Mouse (Mus musculus) liver, adult 2 months (tissue): ENCODE data around the gene Eefsec. TPM values are rescaled to one million over a fixed set of nuclear protein-coding genes. Genes with fewer than 3 reads are reported as not detected.

Experiments
- DNase-seq: peaks from one replicate; pipeline ENCODE4 v3.0.0-alpha.2; 2011; ENCODE audit warnings: low read depth, low spot score; ENCODE audit errors: extremely low read depth
- H3K27ac ChIP-seq: fragments of 200-500 bp; replicated peaks from 2 replicates; pipeline ENCODE4 v1.5.1; 2012; ENCODE audit warnings: low read depth, mild to moderate bottlenecking, control low read depth, inconsistent platforms, low read length; ENCODE audit not compliant: insufficient read depth
- H3K27me3 ChIP-seq: fragments of 200-500 bp; 2 replicates; pipeline ENCODE4 v1.6.1; 2012; ENCODE audit warnings: mild to moderate bottlenecking, moderate library complexity, low read length, inconsistent platforms; ENCODE audit not compliant: control insufficient read depth, insufficient read depth
- H3K36me3 ChIP-seq: fragments of 200-500 bp; 2 replicates; pipeline ENCODE4 v1.6.1; 2012; ENCODE audit warnings: low read length, inconsistent platforms; ENCODE audit not compliant: control insufficient read depth, insufficient read depth
- H3K4me1 ChIP-seq: fragments of 200-500 bp; 2 replicates; pipeline ENCODE4 v1.6.1; 2011; ENCODE audit warnings: low read length; ENCODE audit not compliant: control insufficient read depth, insufficient read depth
- H3K4me3 ChIP-seq: fragments of 200-500 bp; 2 replicates; pipeline ENCODE4 v1.5.1; 2011; ENCODE audit warnings: low read depth, mild to moderate bottlenecking, control low read depth, low read length, moderate library complexity; ENCODE audit not compliant: insufficient read depth
- H3K79me2 ChIP-seq: fragments of 200-500 bp; 2 replicates; pipeline ENCODE4 v1.6.1; 2012; ENCODE audit warnings: inconsistent platforms, mild to moderate bottlenecking, low read length, moderate library complexity; ENCODE audit not compliant: control insufficient read depth, insufficient read depth
- H3K9ac ChIP-seq: fragments of 200-500 bp; 2 replicates; pipeline ENCODE4 v1.6.1; 2012; ENCODE audit warnings: low read depth, mild to moderate bottlenecking, control low read depth, inconsistent platforms, low read length
- CTCF ChIP-seq: fragments of 200-500 bp; IDR thresholded peaks from 2 replicates; pipeline ENCODE4 v1.5.1; 2011; ENCODE audit warnings: low read depth, low read length, control low read depth
- POLR2A ChIP-seq: fragments of 200-500 bp; IDR thresholded peaks from 2 replicates; pipeline ENCODE4 v1.6.1; 2011; ENCODE audit warnings: low read length, control low read depth; ENCODE audit not compliant: insufficient read depth; ENCODE audit errors: extremely low read depth
- WGBS: fragments of 180-500 bp; shearing (Covaris S2); methylation state at CpG from one replicate; pipeline ENCODE4 v1.1.7; 2018; 5-methylcytosine and 5-hydroxymethylcytosine counted together
- polyA plus RNA-seq: library from polyadenylated mRNA; depleted of rRNA; stranded (reverse); fragments of >200 nt; gene quantifications from 2 replicates; pipeline ENCODE4 v1.2.3, GENCODE M21; 2012
- total RNA-seq: library from RNA; depleted of rRNA; stranded (reverse); fragments of >200 nt; gene quantifications from 2 replicates; pipeline ENCODE4 v1.2.3, GENCODE M21; 2014

Eefsec gene
- total and polyA plus RNA-seq, 2 experiments, result 23.7 to 42.8 TPM

DNA sequence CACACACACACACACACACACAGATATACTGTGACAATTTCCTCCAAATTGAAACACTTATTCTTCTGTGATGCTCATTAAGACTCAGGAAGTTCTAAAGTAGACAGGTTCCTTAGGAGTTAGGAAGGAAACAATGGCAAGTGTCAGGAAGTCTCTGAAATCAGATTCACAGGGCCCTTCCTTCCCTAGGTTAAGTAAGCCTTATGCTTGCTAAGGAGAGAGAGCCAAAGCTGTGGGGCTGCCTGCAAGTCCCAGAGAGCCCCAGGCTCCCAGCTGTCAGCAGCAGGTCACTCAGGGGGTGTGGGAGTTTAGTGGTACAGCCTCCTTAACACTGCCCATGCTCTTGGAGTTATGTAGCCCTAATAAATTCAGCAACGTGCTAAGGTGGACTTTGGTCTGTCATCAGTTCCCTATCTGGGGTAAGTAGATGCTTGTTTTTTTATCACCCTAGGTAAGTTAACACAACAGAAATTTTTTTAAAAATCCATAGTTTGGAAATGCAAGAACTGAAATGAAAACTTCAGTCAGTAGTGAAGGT, 82.8 kb downstream of the Eefsec start:
- H3K4me1 ChIP-seq, result no peaks in the 10 kb centered on the region
- no peaks in the 10 kb centered on the region for H3K27me3 ChIP-seq
- H3K79me2 ChIP-seq, result no peaks in the 10 kb centered on the region
- H3K36me3 ChIP-seq, result 0 out of 2 replicates have a peak, but pooled peaks cover 1% of the 10 kb centered on the region
- no peak for TF ChIP-seq CTCF
- H3K9ac ChIP-seq, result no peak overlapping the region
- WGBS, result 10% methylated on average over 1 of the region's 1 CpGs
- H3K27ac ChIP-seq, result no peak overlapping the region
- H3K4me3 ChIP-seq, result no peak overlapping the region
- peak; percentile 21 for DNase-seq

DNA sequence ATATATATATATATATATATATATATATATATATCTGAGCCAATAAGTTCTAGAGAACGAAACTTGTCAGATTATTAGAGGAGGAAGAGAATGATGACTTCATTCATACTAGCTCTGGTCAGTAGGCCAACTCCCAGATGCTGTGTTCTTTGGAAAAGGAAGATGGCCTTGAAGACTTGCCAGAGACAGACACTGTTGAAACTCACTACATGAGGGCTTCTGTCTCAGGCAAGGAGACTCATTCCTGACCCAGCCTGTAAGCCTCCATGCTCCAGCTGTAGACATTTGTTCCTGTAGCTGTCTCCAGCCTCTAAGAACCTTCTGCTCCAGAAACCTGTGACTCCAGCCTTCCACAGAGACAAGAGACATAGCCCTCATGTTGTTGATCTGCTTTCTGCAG, 85.2 kb downstream of the Eefsec start:
- H3K9ac ChIP-seq, result no peak overlapping the region
- H3K4me1 ChIP-seq, result no peaks in the 10 kb centered on the region
- DNase-seq, result no peak
- no peak overlapping the region for H3K4me3 ChIP-seq
- H3K79me2 ChIP-seq, result no peaks in the 10 kb centered on the region
- H3K36me3 ChIP-seq, result peaks cover 1% of the 10 kb centered on the region; the same call in 1 of the 2 replicates
- WGBS, result 83% methylated on average over 1 of the region's 1 CpGs
- no peak for TF ChIP-seq CTCF
- no peak for TF ChIP-seq POLR2A
- H3K27me3 ChIP-seq, result no peaks in the 10 kb centered on the region
- H3K27ac ChIP-seq, result no peak overlapping the region

DNA sequence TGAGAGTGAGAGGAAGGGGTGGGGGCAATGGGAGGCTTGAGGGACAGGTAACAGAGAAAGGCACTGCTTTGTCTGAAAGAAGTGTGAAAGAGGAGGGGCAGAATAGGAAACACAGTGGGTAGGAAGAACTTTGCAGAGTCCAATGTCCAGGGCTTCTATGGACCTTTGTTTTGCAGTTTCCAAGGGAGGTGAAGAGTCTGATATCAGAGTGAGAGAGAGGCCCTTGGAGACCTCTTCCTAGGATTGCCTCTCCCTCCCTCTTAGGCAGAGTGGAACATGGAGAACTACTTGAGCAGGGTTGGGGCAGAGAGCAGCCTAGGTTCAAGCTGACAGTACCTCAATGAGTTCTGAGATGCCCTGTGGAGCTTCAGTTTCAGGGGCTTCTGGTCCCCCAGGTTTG, 88.1 kb downstream of the Eefsec start:
- TF ChIP-seq POLR2A, result no peak
- no peak for TF ChIP-seq CTCF
- Histone ChIP-seq H3K4me1 (no peaks in the 10 kb centered on the region), H3K27ac (no peak overlapping the region), H3K36me3 (peaks cover 7% of the 10 kb centered on the region; the same call in 1 of the 2 replicates), H3K27me3 (no peaks in the 10 kb centered on the region), H3K4me3 (no peak overlapping the region), H3K9ac (no peak overlapping the region), H3K79me2 (no peaks in the 10 kb centered on the region)
- no peak for DNase-seq

DNA sequence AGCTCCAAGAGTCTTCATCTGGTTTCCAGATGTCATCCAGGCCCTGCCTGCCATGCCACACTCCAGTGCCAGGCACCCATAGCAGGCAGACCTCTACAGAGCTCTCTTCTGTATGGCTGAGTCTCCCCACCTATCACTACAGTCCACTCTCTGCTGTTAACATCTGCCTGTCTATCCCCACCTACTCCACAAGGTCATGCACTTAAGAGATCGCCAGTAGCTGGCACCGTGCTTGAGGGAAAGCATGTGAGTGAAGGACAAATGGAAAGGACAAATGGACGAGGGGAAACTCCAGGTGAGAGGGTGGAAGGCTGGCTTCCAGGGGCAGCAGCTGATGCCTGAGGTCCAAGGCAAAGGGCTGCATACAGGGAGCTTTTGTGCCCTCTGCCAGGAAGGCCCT, 90.5 kb downstream of the Eefsec start:
- no peak for DNase-seq
- TF ChIP-seq POLR2A, result no peak
- TF ChIP-seq CTCF, result no peak

DNA sequence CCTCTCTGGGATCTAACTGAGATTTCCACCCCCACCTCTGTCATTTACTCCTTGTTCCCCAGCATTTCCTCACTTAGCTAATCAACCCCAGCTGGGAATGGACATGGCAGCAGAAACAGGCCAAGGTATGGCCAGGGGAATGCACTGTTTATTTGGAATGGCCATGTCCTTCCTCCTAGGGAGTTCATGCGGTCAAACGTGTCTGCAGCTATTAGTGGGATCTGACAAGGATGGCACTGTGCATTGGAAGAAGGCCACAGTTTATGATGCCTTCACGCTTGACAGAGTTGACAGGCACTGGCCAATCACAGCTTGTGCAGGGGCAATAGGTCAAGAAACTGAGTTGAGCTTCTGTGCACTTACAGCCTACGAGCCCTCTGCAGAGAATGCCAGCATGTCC, 93.8 kb downstream of the Eefsec start:
- no peaks in the 10 kb centered on the region for H3K79me2 ChIP-seq
- TF ChIP-seq CTCF (no peak), POLR2A (no peak)
- DNase-seq, result no peak
- H3K4me3 ChIP-seq, result no peak overlapping the region
- WGBS, result 85% methylated on average over 4 of the region's 4 CpGs
- no peak overlapping the region for H3K27ac ChIP-seq
- H3K27me3 ChIP-seq, result no peaks in the 10 kb centered on the region
- peaks cover 7% of the 10 kb centered on the region; the same call in 1 of the 2 replicates for H3K36me3 ChIP-seq
- no peak overlapping the region for H3K9ac ChIP-seq
- H3K4me1 ChIP-seq, result no peaks in the 10 kb centered on the region

More for the DNA sequence above, 90.5 kb downstream of the Eefsec start:
- no peaks in the 10 kb centered on the region for H3K4me1 ChIP-seq
- 69% methylated on average over 3 of the region's 3 CpGs for WGBS
- H3K4me3 ChIP-seq, result no peak overlapping the region
- peaks cover 9% of the 10 kb centered on the region; the same call in 1 of the 2 replicates for H3K36me3 ChIP-seq
- no peaks in the 10 kb centered on the region for H3K79me2 ChIP-seq
- H3K27me3 ChIP-seq, result no peaks in the 10 kb centered on the region
- H3K9ac ChIP-seq, result no peak overlapping the region
- H3K27ac ChIP-seq, result no peak overlapping the region

DNA sequence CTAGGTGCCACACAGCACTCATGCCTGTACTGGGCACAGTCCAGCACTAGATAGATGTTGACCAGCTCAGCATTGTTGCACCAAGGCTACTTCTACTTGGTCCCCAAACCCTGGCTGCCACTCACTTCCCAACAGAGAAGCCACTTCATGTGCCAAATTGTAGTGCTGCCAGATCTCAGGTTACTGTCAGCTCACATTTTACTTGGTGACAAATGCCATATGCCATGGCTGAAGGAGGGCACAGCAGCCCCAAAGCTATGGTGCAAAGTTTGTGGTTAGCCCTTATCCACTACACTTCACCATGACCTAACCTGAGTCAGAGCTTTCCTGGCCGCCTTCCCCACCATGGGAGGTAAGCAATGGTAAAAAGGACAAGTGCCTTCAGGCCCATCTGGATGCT, 99.6 kb downstream of the Eefsec start:
- Histone ChIP-seq H3K27me3 (no peaks in the 10 kb centered on the region), H3K36me3 (no peaks in the 10 kb centered on the region; the same call in 1 of the 2 replicates), H3K79me2 (no peaks in the 10 kb centered on the region; the same call in 1 of the 2 replicates), H3K27ac (no peak overlapping the region), H3K4me3 (no peak overlapping the region), H3K9ac (no peak overlapping the region), H3K4me1 (no peaks in the 10 kb centered on the region)
- peak; percentile 19 for DNase-seq
- TF ChIP-seq POLR2A (no peak), CTCF (no peak)
- WGBS, result 95% methylated on average over 1 of the region's 1 CpGs
